12 mouse cellular contexts compared by ENCODE assay signal in genomic region chr6:30355701-30356100, GRCm38 (mm10). TPM values are rescaled to one million over a fixed set of nuclear protein-coding genes. Genes with fewer than 3 reads are reported as not detected.
DNase-seq lines count a peak whose midpoint lies in the region; ATAC-seq and TF ChIP-seq lines count a peak whose summit lies in the region.
"Had no signal": no experiment of that assay in that cellular context is flagged by ENCODE, and none has a peak within 500 bp of the region (broad histone marks: within the 10 kb centered on the region; RNA-seq: fewer than 3 reads in every experiment).

No protein-coding gene starts in this region.

- H3K79me2 ChIP-seq in heart, adult 2 months (replicated peaks; ENCODE audit: control insufficient read depth, insufficient read depth, low read length), result no peaks in the 10 kb centered on the region

- TF ChIP-seq CTCF in heart, adult 2 months (IDR thresholded peaks at IDR 0.05), result no peak

- H3K36me3 ChIP-seq in heart, adult 2 months (ENCODE audit: control insufficient read depth, insufficient read depth, low read length), result no peaks in the 10 kb centered on the region
- no peaks in the 10 kb centered on the region for H3K36me3 ChIP-seq in hindbrain, embryonic 14.5 days (replicated peaks; ENCODE audit: control insufficient read depth, insufficient read depth)
- H3K36me3 ChIP-seq: forebrain, embryonic 12.5 days; limb, embryonic 13.5 days; midbrain, embryonic 10.5 days had no signal

- H3K9ac ChIP-seq in heart, adult 2 months (ENCODE audit: low read depth, low read length), result no peak overlapping the region
- H3K9ac ChIP-seq in hindbrain, embryonic 14.5 days, result no peak overlapping the region
- H3K9ac ChIP-seq: forebrain, embryonic 12.5 days; limb, embryonic 13.5 days had no signal

- H3K9me3 ChIP-seq in hindbrain, embryonic 14.5 days (ENCODE audit: control insufficient read depth, low read length), result no peaks in the 10 kb centered on the region
- H3K9me3 ChIP-seq: forebrain, embryonic 12.5 days; limb, embryonic 13.5 days; midbrain, embryonic 10.5 days had no signal

- TF ChIP-seq POLR2A in heart, adult 2 months (IDR thresholded peaks at IDR 0.05; ENCODE audit: insufficient read depth, low read depth, low read length), result no peak

- H3K4me2 ChIP-seq in hindbrain, embryonic 14.5 days (replicated peaks), result no peak overlapping the region
- H3K4me2 ChIP-seq: forebrain, embryonic 12.5 days; limb, embryonic 13.5 days had no signal

- intact Hi-C loops in heart, adult 2 months (cut with DNase I), result loop anchor here (2.0 to 10.0 kb wide), 6 partner anchors 53 to 518 kb away; partner anchors contain the start of gene Ube2h
- intact Hi-C loops in heart, postnatal 14 days (cut with DNase I), result loop anchor here (2.0 to 10.0 kb wide), 4 partner anchors 55 to 501 kb away; no protein-coding TSS in a partner anchor
- intact Hi-C loops in gastrocnemius, postnatal 14 days (cut with DNase I; ENCODE audit: low total_unique reads), result loop anchor here (10.0 kb wide), 2 partner anchors 51 to 141 kb away; partner anchors contain the start of gene Ube2h

- H3K4me3 ChIP-seq in heart, adult 2 months, result no peak overlapping the region
- no peak overlapping the region for H3K4me3 ChIP-seq in hindbrain, embryonic 14.5 days (replicated peaks; ENCODE audit: low read length)
- H3K4me3 ChIP-seq: forebrain, embryonic 12.5 days; limb, embryonic 13.5 days; midbrain, embryonic 10.5 days had no signal

- TF ChIP-seq EP300 in heart, adult 2 months (IDR thresholded peaks at IDR 0.05; ENCODE audit: insufficient read depth, low read depth, low read length), result no peak

- peak overlapping the region; percentile 24; the same call in 1 of the 2 replicates for H3K27ac ChIP-seq in heart, adult 2 months
- H3K27ac ChIP-seq in hindbrain, embryonic 14.5 days, result no peak overlapping the region
- H3K27ac ChIP-seq: forebrain, embryonic 12.5 days; limb, embryonic 13.5 days; midbrain, embryonic 10.5 days had no signal

- WGBS in heart, adult 2 months, result 62% methylated on average over 8 of the region's 8 CpGs
- WGBS in hindbrain, embryonic 14.5 days, result 85% methylated on average over 8 of the region's 8 CpGs

- no peak for ATAC-seq in hindbrain, embryonic 14.5 days (ENCODE audit: low FRiP score)
- ATAC-seq: intestine, embryonic 16.5 days had no signal

- peaks cover 7% of the 10 kb centered on the region for H3K4me1 ChIP-seq in heart, adult 2 months (ENCODE audit: control insufficient read depth, insufficient read depth, low read length)
- H3K4me1 ChIP-seq in hindbrain, embryonic 14.5 days (replicated peaks; ENCODE audit: control insufficient read depth, insufficient read depth, low read length), result no peaks in the 10 kb centered on the region
- H3K4me1 ChIP-seq: forebrain, embryonic 12.5 days; limb, embryonic 13.5 days had no signal

- H3K27me3 ChIP-seq in heart, adult 2 months (ENCODE audit: control insufficient read depth, insufficient read depth, low read length), result no peaks in the 10 kb centered on the region
- no peaks in the 10 kb centered on the region for H3K27me3 ChIP-seq in hindbrain, embryonic 14.5 days (ENCODE audit: control insufficient read depth, insufficient read depth, low read length)
- H3K27me3 ChIP-seq: forebrain, embryonic 12.5 days; limb, embryonic 13.5 days had no signal

- peak in 1 of 2 experiments; percentile 65 for DNase-seq in heart, adult 2 months
- no peak for DNase-seq in heart, postnatal 14 days
- DNase-seq in urinary bladder, postnatal 14 days (ENCODE audit: low spot score), result peak; percentile 29
- no peak for DNase-seq in urinary bladder, adult 2 months (ENCODE audit: low spot score)
- peak; percentile 49 for DNase-seq in gastrocnemius, postnatal 14 days
- DNase-seq in hindbrain, embryonic 14.5 days (ENCODE audit: low spot score), result no peak
- no peak for DNase-seq in embryo, embryonic 10 days (ENCODE audit: low spot score)
- DNase-seq in layer of hippocampus, adult 18-20 months (ENCODE audit: low spot score in 2 of 2), result no peak

RNA-seq across cellular contexts. Expression of gene Zc3hc1, which starts 35.1 kb away (rescaled TPM):
- 10 to 100 TPM; 16.0 to 16.2 TPM for total RNA-seq in heart, adult 2 months (2021)
- polyA plus RNA-seq in heart, adult 2 months (2012; rRNA removed), result 13.4 and 15.1 TPM in 2 replicates
- total RNA-seq in heart, postnatal 14 days (2021), result 10 to 100 TPM; 15.5 to 17.2 TPM
- 13.9 and 14.7 TPM in 2 replicates for polyA plus RNA-seq in urinary bladder, adult 2 months (2012; rRNA removed)
- total RNA-seq in gastrocnemius, postnatal 14 days (2021), result 10 to 100 TPM; 12.3 to 15.7 TPM
- polyA plus RNA-seq in hindbrain, embryonic 14.5 days (2014; fragmentation: Nextera tagmentation; extraction: Ambion mirVana), result 62.5 and 65.3 TPM in 2 replicates
- total RNA-seq in layer of hippocampus, adult 18-20 months (2021), result 10 to 100 TPM; 23.8 to 26.5 TPM

RNA-seq across cellular contexts. Expression of gene Klhdc10, which starts 46.0 kb away (rescaled TPM):
- 10 to 100 TPM; 47.4 to 52.0 TPM for total RNA-seq in heart, adult 2 months (2021)
- 19.4 and 41.4 TPM in 2 replicates for polyA plus RNA-seq in heart, adult 2 months (2012; rRNA removed)
- total RNA-seq in heart, postnatal 14 days (2021), result 10 to 100 TPM; 58.4 to 60.8 TPM
- polyA plus RNA-seq in urinary bladder, adult 2 months (2012; rRNA removed), result 22.8 and 23.3 TPM in 2 replicates
- total RNA-seq in gastrocnemius, postnatal 14 days (2021), result 10 to 100 TPM; 45.0 to 50.2 TPM
- 51.1 and 63.1 TPM in 2 replicates for polyA plus RNA-seq in hindbrain, embryonic 14.5 days (2014; fragmentation: Nextera tagmentation; extraction: Ambion mirVana)
- total RNA-seq in layer of hippocampus, adult 18-20 months (2021), result 10 to 100 TPM; 85.1 to 93.9 TPM

RNA-seq across cellular contexts. Expression of gene Ube2h, which starts 51.4 kb away (rescaled TPM):
- 10 to 100 TPM; 61.5 to 61.7 TPM for total RNA-seq in heart, adult 2 months (2021)
- 29.4 and 44.2 TPM in 2 replicates for polyA plus RNA-seq in heart, adult 2 months (2012; rRNA removed)
- 10 to 100 TPM; 82.5 to 86.3 TPM for total RNA-seq in heart, postnatal 14 days (2021)
- 94.6 and 103 TPM in 2 replicates for polyA plus RNA-seq in urinary bladder, adult 2 months (2012; rRNA removed)
- total RNA-seq in gastrocnemius, postnatal 14 days (2021), result 10 to 100 TPM; 55.3 to 58.6 TPM
- 68.2 and 69.4 TPM in 2 replicates for polyA plus RNA-seq in hindbrain, embryonic 14.5 days (2014; fragmentation: Nextera tagmentation; extraction: Ambion mirVana)
- total RNA-seq in layer of hippocampus, adult 18-20 months (2021), result 10 to 100 TPM; 88.4 to 89.6 TPM

Comparison
In these comparisons a context has a peak if more than half of its experiments do, and no peak if none do; other contexts are left out.
1. DNase-seq: peak in urinary bladder, postnatal 14 days (single experiment) and gastrocnemius, postnatal 14 days (single experiment); none in heart, postnatal 14 days (0 of 2), urinary bladder, adult 2 months (single experiment), hindbrain, embryonic 14.5 days (single experiment), embryo, embryonic 10 days (single experiment) and layer of hippocampus, adult 18-20 months (0 of 2).